Mouse (Mus musculus): ENCODE results near the gene Metrn. TPM values are rescaled to one million over a fixed set of nuclear protein-coding genes. Genes with fewer than 3 reads are reported as not detected.

Gene Metrn
- 159 and 186 TPM in 2 replicates for polyA plus RNA-seq (2012; rRNA removed)

- peak in 1 of 2 experiments; percentile 75 for DNase-seq (ENCODE audit: extremely low spot score in 1 of 2, low spot score in 1 of 2)
Measured at GRCm38 (mm10) chr17:25796951-25797369, at the start of gene Metrn. Metrn (minus strand) TSS chr17:25797136.

GRCm38 (mm10) chr17:25844396-25844901, 47.5 kb upstream of the Metrn start, which contains the start of gene Rhot2:
Rhot2 (minus strand) TSS chr17:25844851.
- peak; percentile 87 to 97 for DNase-seq (ENCODE audit: extremely low spot score in 1 of 2, low spot score in 1 of 2)

GRCm38 (mm10) chr17:25843636-25844395, 46.9 kb upstream of the Metrn start:
- no peak for DNase-seq (ENCODE audit: extremely low spot score in 1 of 2, low spot score in 1 of 2)

GRCm38 (mm10) chr17:25843122-25843521, 46.2 kb upstream of the Metrn start:
- no peak for DNase-seq (ENCODE audit: extremely low spot score in 1 of 2, low spot score in 1 of 2)

- no peak for DNase-seq (ENCODE audit: extremely low spot score in 1 of 2, low spot score in 1 of 2)
Measured at GRCm38 (mm10) chr17:25842509-25842908, 45.6 kb upstream of the Metrn start.

GRCm38 (mm10) chr17:25841117-25841880, 44.4 kb upstream of the Metrn start, which contains the start of gene Gm20683:
Gm20683 (minus strand) TSS chr17:25841763.
- DNase-seq (ENCODE audit: extremely low spot score in 1 of 2, low spot score in 1 of 2): no peak

- no peak for DNase-seq (ENCODE audit: extremely low spot score in 1 of 2, low spot score in 1 of 2)
Measured at GRCm38 (mm10) chr17:25840519-25840918, 43.6 kb upstream of the Metrn start.

- no peak for DNase-seq (ENCODE audit: extremely low spot score in 1 of 2, low spot score in 1 of 2)
Measured at GRCm38 (mm10) chr17:25839455-25840235, 42.7 kb upstream of the Metrn start.

GRCm38 (mm10) chr17:25838904-25839303, 42.0 kb upstream of the Metrn start:
- no peak for DNase-seq (ENCODE audit: extremely low spot score in 1 of 2, low spot score in 1 of 2)

GRCm38 (mm10) chr17:25837533-25837932, 40.6 kb upstream of the Metrn start:
- peak in 1 of 2 experiments; percentile 36 for DNase-seq (ENCODE audit: extremely low spot score in 1 of 2, low spot score in 1 of 2)

GRCm38 (mm10) chr17:25837076-25837410, 40.1 kb upstream of the Metrn start, which contains the start of gene Rhbdl1:
Rhbdl1 (minus strand) TSS chr17:25837295.
- peak in 1 of 2 experiments; percentile 89 for DNase-seq (ENCODE audit: extremely low spot score in 1 of 2, low spot score in 1 of 2)

GRCm38 (mm10) chr17:25836397-25837075, 39.6 kb upstream of the Metrn start:
- DNase-seq (ENCODE audit: extremely low spot score in 1 of 2, low spot score in 1 of 2): peak in 1 of 2 experiments; percentile 29

GRCm38 (mm10) chr17:25835816-25836215, 38.9 kb upstream of the Metrn start:
- DNase-seq (ENCODE audit: extremely low spot score in 1 of 2, low spot score in 1 of 2): no peak

- DNase-seq (ENCODE audit: extremely low spot score in 1 of 2, low spot score in 1 of 2): no peak
Measured at GRCm38 (mm10) chr17:25835301-25835700, 38.4 kb upstream of the Metrn start.

GRCm38 (mm10) chr17:25834595-25835222, 37.8 kb upstream of the Metrn start:
- DNase-seq (ENCODE audit: extremely low spot score in 1 of 2, low spot score in 1 of 2): no peak

GRCm38 (mm10) chr17:25833961-25834594, 37.1 kb upstream of the Metrn start:
- no peak for DNase-seq (ENCODE audit: extremely low spot score in 1 of 2, low spot score in 1 of 2)

- DNase-seq (ENCODE audit: extremely low spot score in 1 of 2, low spot score in 1 of 2): peak; percentile 83 to 84
Measured at GRCm38 (mm10) chr17:25833291-25833663, 36.3 kb upstream of the Metrn start, which contains the start of gene Stub1. Stub1 (minus strand) TSS chr17:25833404.

- DNase-seq (ENCODE audit: extremely low spot score in 1 of 2, low spot score in 1 of 2): peak; percentile 98 to 99
Measured at GRCm38 (mm10) chr17:25832436-25833290, 35.7 kb upstream of the Metrn start.
